Mouse (Mus musculus) right cerebral cortex, adult 18-20 months (tissue): ENCODE data around the gene Aspscr1.

Source experiments
- DNase-seq: peaks from one replicate; pipeline ENCODE4 v3.0.0; 2022; ENCODE audit warnings: mixed read lengths

Aspscr1 gene

GRCm38 (mm10) chr11:120744121-120744701 lies 71.4 kb downstream of the Aspscr1 start:
- DNase-seq = no peak

- DNase-seq = no peak
Measured at GRCm38 (mm10) chr11:120747974-120748373, 75.2 kb downstream of the Aspscr1 start.

GRCm38 (mm10) chr11:120749430-120749829 lies 76.7 kb downstream of the Aspscr1 start:
- no peak for DNase-seq

- DNase-seq = no peak
Measured at GRCm38 (mm10) chr11:120751606-120752005, 78.8 kb downstream of the Aspscr1 start.
